10 mouse cellular contexts compared by ENCODE assay signal in genomic region chr9:122115552-122115951, GRCm38 (mm10). TPM values are rescaled to one million over a fixed set of nuclear protein-coding genes. Genes with fewer than 3 reads are reported as not detected.
DNase-seq lines count a peak whose midpoint lies in the region; ATAC-seq lines count a peak whose summit lies in the region.
"Had no signal": no experiment of that assay in that cellular context is flagged by ENCODE, and none has a peak within 500 bp of the region (broad histone marks: within the 10 kb centered on the region; RNA-seq: fewer than 3 reads in every experiment).

No protein-coding gene starts in this region.

- intact Hi-C loops in gastrocnemius, postnatal 36 days (cut with DNase I): loop anchor here (5.0 kb wide), 1 partner anchor 88 kb away; no protein-coding TSS in a partner anchor

- peak; percentile 39 for DNase-seq in gastrocnemius, postnatal 25 days
- DNase-seq in gastrocnemius, postnatal 36 days: no peak
- DNase-seq in lung, postnatal 14 days: peak; percentile 42
- no peak for DNase-seq in lung, postnatal 10 days
- peak; percentile 76 for DNase-seq in yolk sac, embryonic 10.5 days (ENCODE audit: low spot score)
- DNase-seq in thymus, postnatal 36 days: no peak
- DNase-seq in frontal cortex, postnatal 25 days (ENCODE audit: low spot score in 2 of 2): no peak

- peak; percentile 63 for ATAC-seq in granulocyte monocyte progenitor cell, adult 5-6 weeks (replicated peaks; ENCODE audit: poor library complexity, severe bottlenecking)
- ATAC-seq: forebrain, embryonic 16.5 days; Patski had no signal

RNA-seq across cellular contexts. Expression of gene Snrk, which starts 1.5 kb away (rescaled TPM):
- 10 to 100 TPM; 43.2 to 63.0 TPM for total RNA-seq in gastrocnemius, postnatal 25 days (2021)
- total RNA-seq in gastrocnemius, postnatal 36 days (2021): 10 to 100 TPM; 54.0 to 66.3 TPM
- 15.4 and 17.8 TPM in 2 replicates for total RNA-seq in granulocyte monocyte progenitor cell, adult 5-6 weeks (2014; fragmentation: Nextera tagmentation)
- total RNA-seq in granulocyte monocyte progenitor cell, adult 5-6 weeks (2017): 19.8 and 25.9 TPM in 2 replicates

Comparison
In these comparisons a context has a peak if more than half of its experiments do, and no peak if none do; other contexts are left out.
1. DNase-seq: peak in gastrocnemius, postnatal 25 days (single experiment), lung, postnatal 14 days (single experiment) and yolk sac, embryonic 10.5 days (single experiment); none in gastrocnemius, postnatal 36 days (0 of 2), lung, postnatal 10 days (single experiment), thymus, postnatal 36 days (0 of 2) and frontal cortex, postnatal 25 days (0 of 2).